Mouse (Mus musculus) activated CD4-positive, CD25-positive, alpha-beta regulatory T cell, adult 4 months (primary cell): ENCODE measurements around the gene Dnaja2. TPM values are rescaled to one million over a fixed set of nuclear protein-coding genes. Genes with fewer than 3 reads are reported as not detected.

Experiments used
- ATAC-seq: one replicate; pipeline ENCODE4 v1.8.0; 2017
- polyA plus RNA-seq, 2 experiments: library from polyadenylated mRNA; unstranded; fragments of 100-300 nt; shearing (Covaris generic); gene quantifications; one replicate each; pipeline ENCODE4 v1.2.1; 2017

Dnaja2 gene
- polyA plus RNA-seq, 2 experiments from 2014 or later = 171 to 183 TPM

- ATAC-seq = no peak
Measured at GRCm38 (mm10) chr8:85500460-85500859, 54.7 kb downstream of the Dnaja2 start.

- ATAC-seq = no peak
Measured at GRCm38 (mm10) chr8:85498577-85498976, 56.6 kb downstream of the Dnaja2 start.

- no peak for ATAC-seq
Measured at GRCm38 (mm10) chr8:85496778-85497177, 58.4 kb downstream of the Dnaja2 start.

GRCm38 (mm10) chr8:85496125-85496524 lies 59.0 kb downstream of the Dnaja2 start:
- ATAC-seq = no peak

DNA sequence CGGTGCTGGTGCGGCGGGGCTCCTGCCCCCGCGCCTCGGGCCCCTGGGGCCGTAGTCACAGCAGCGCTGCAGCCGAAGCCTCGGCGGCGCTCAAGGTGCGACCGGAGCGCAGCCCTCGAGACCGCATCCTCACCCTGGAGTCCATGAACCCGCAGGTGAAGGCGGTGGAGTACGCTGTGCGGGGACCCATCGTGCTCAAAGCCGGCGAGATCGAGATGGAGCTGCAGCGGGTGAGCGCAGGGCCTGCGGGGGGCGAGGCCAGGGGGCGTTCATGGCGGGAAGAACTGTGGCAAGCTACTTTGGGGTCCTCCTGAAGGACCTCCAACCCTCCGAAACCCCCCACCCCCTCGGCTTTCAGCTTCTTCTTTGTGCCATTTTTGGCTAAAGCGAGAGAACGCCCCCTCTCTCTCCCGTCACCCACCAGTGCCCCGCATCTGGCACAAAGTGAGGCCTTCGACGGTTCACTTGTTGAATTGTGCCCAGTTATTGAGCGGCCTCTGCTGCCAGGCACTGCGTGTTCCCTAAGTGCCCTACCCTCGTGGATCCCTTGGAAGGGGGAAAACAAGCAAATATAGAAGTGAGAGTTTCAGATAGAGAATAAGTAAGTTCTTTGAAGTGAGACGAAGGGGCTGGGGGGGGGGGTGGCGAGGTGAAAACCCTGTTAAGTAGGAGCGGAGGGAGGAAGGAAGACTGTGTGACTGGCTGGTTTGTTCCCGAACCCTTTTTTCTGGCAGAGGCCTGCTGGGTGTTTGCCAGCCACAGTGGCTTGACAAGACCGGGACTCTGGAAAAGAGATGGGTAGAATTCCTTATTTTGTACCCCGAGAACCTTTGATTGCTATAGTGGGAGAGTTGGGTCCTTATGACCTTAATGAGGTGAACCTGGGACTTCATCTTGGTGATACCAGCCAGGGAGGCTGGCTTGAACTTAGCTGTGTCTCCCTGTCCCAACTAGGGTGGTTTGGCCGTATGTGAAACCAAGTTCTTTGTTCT lies 61.9 kb downstream of the Dnaja2 start:
- peak; percentile 11 for ATAC-seq

DNA sequence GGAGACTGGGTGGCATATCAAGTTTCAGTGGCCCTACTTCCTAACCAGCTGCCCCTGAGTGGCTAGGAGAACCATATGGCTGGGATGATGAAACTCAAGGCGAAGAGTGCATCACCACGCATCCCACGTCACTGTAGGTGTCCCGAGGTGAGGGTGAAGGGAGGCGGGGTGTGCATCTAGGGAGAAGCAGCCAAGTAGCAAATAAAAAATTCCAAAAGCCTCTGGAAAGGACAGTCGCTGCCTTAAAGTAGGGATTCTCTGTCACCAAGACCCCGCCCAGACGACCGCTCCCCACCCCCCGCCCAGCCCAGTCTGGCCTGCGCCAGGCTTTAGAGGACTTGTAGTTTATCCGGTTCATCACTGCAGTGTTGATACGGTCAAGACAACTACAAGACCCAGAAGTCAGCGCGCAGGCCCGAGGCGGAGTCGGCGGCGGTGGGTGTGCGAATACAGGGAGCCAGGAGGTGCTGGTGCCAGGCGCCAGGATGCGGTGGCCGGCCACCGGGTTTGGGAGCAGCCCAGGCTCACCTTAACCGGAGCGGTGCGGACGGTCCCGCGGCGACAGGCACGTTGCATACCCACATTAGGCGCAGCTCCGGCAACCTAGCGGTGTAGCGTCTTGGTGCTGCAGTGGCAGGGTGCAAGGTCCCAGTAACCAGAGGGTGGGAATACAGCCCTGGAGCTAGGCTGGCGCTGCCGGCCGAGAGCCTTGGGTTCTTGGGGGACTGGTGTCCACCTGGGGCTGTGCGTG lies 62.8 kb downstream of the Dnaja2 start, which contains the start of gene Gpt2:
Gpt2 (plus strand) TSS at position 452 of the 751 bp plus-strand sequence.
- ATAC-seq = peak; percentile 98

- no peak for ATAC-seq
Measured at GRCm38 (mm10) chr8:85489546-85489945, 65.6 kb downstream of the Dnaja2 start.

GRCm38 (mm10) chr8:85488631-85489030 lies 66.5 kb downstream of the Dnaja2 start:
- ATAC-seq = no peak

DNA sequence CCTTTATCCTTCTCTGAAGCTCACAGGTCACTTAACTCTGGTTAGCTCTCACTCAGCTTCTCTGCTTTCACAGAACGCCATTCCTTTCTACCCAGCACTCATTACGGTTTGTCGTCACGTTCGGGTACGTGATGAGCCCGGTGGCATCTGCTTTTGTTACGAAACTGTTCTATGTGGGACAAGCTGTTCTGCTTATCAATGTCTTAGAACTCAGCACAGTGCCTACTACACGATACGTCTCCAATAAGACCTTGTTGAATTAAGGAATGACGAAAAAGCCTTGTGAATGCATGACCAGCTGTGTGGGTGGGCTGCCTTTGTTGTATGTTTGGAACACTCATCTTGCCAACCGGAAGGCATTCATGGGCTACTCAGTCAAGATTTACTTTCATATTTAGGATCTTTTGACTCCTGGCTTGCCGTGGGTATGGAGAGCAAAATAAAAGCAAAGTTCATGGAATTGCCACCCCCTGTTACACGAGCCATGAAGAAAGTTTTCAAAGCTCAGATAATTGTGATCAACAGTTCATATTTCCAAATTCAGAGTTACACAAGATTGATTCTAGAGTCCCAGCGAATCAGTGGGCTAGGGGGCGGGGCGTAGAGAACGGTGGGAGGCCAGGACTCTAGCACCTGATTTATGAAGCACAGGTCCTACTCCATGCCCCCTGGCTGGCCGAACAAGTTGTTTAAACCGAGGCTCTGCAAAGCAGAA lies 67.1 kb downstream of the Dnaja2 start:
- no peak for ATAC-seq

Other genes with a start within 250 kb of the Dnaja2 start
- not detected for gene Mylk3, start 169.0 kb downstream of the Dnaja2 start, polyA plus RNA-seq
- 10 to 100 TPM; 68.8 to 82.9 TPM for gene 4921524J17Rik, start 122.5 kb downstream of the Dnaja2 start, polyA plus RNA-seq
- gene Gpt2, start 62.8 kb downstream of the Dnaja2 start, polyA plus RNA-seq = under 1 TPM; 0.24 to 0.65 TPM
- under 1 TPM; 0.08 to 0.48 TPM for gene Neto2, start 145.6 kb upstream of the Dnaja2 start, polyA plus RNA-seq